Mouse (Mus musculus): ENCODE measurements around the gene Olfr1318.

The Olfr1318 gene

DNA sequence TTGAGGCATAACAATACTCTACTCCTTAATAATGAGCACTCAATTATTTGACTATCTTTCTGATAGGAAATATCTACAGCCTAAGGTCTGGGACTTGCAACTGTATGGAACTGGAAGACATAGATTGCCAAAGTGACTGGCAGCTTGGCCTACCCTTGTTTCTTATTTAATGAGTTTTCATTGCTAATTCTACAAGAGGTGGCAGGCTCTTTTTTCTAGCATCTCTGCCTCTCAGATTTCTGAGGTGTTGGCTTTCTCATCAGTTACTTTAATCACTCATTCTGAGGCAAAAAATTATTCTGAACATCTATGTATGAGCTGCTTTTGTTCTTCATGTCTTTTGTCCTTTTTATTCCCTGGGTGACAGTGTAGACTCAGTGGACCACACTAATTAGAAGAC, at the start of gene Olfr1318:
Gene Olfr1318 (plus strand): TSS at position 301 of the 400 bp plus-strand sequence.
- no peak for DNase-seq (ENCODE audit: low read depth)

DNA sequence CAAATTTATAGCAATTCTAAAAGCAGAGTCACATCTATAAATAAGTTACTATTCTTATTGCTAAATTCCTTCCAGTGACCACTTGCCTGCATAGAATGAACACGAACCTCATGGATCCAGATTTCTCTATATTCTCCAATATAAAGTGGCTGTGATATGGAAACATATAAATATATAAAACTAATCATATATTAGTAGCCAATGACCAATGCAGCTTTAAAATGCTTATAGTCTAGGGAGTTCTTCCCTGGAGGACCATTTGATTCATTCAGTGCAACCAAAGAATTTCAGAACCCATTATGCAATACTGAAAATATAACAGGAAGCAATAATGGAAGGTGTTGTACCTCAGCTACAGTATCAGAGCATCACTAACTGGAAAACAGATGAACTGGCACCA, 38.7 kb upstream of the Olfr1318 start, which contains the start of gene Olfr1315-ps1:
Gene Olfr1315-ps1 (minus strand): TSS at position 101 of the 400 bp plus-strand sequence.
- DNase-seq (ENCODE audit: low read depth), result no peak

DNA sequence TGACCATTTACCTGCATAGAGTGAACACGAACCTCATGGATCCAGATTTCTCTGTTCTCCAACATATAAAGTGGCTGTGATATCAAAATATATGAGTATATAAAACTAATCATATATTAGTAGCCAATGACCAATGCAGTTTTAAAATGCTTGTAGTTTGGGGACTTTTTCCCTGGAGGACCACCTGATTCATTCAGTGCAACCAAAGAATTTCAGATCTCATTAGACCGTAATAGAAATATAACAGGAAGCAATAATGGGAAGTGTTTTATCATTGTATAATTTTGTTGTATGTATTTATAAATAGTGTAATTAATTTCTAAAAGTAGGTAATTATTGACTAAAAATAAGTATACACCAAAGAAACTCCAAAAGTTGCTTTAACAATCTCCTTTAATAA, 19.1 kb upstream of the Olfr1318 start, which contains the start of gene Olfr1316:
Gene Olfr1316 (minus strand): TSS at position 101 of the 400 bp plus-strand sequence.
- no peak for DNase-seq (ENCODE audit: low read depth)

DNA sequence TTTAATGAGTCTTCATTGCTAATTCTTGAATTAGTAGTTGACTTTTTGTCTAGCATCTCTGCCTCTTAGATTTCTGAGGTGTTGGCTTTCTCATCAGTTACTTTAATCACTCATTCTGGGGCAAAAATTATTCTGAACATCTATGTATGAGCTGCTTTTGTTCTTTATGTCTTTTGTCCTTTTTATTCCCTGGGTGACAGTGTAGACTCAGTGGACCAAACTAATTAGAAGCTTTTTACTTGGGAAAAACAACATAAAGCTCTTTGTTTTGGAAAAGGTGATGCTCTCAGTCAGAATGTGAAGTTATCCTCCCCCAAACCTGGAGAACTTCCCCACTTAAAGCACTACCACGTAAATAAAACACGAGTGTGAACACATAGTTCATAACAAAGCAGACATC, 14.0 kb upstream of the Olfr1318 start, which contains the start of gene Olfr1317:
Gene Olfr1317 (plus strand): TSS at position 301 of the 400 bp plus-strand sequence.
- DNase-seq (ENCODE audit: low read depth), result no peak

DNA sequence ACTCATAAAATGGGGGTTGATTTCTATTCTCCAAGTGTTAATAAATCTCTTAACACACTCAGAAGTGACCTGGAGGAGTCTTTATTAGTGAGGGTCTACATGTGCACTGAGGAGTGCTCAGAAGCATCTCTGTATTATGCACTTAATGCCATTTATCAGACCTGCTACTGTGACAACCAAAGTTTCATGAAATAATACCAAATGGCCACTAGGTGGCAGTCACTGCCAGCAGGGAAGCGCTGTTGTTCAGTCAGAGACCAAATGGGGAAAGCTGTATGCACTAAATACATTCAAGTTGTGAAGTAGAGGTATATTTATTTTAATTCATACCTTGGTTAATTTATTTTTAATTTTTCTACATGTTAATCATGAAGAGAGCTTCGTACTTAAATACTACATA, 42.9 kb downstream of the Olfr1318 start:
- peak; percentile 77 for DNase-seq (ENCODE audit: low read depth)

DNA sequence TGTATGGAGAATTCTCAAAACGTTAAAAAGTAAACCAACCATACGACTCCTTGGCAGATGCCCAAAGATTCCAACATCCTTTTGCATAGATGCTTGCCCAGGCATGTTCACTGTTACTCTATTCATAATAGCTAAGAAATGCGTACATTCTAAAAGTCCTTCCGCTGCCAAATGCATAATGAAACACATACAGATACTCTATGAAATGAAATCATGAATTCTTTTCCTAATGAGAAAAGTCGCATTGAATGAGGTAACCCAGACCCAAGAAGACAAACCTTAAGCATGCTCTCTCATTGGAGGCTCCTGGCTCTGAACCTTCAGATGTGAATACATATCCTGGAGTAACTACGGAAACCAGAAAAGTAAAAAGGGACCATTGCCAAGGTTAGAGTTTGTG, 49.1 kb downstream of the Olfr1318 start:
- no peak for DNase-seq (ENCODE audit: low read depth)
